Mouse (Mus musculus) limb, embryonic 11.5 days (tissue): ENCODE data around the gene Anp32e. TPM values are rescaled to one million over a fixed set of nuclear protein-coding genes. Genes with fewer than 3 reads are reported as not detected.
"Not testable (repeated sequence)": the region's sequence is repeated elsewhere in the genome, so short reads cannot be mapped to it uniquely, and the experiment has no call there.

Experiments
- ATAC-seq: fragments of 200-750 bp; cut with Nextera tagmentation; 2 replicates; pipeline ENCODE4 v1.8.0; 2017; ENCODE audit warnings: low read depth; ENCODE audit not compliant: insufficient number of reproducible peaks, low FRiP score, low TSS enrichment
- DNase-seq: peaks from one replicate; pipeline ENCODE4 v3.0.0-alpha.2; 2015; ENCODE audit warnings: low spot score
- H3K27ac ChIP-seq: fragments of 300-500 bp; sonication (generic); replicated peaks from 2 replicates; pipeline ENCODE4 v1.5.1; 2014; ENCODE audit warnings: low read depth, mild to moderate bottlenecking, low read length
- H3K27me3 ChIP-seq: fragments of 300-500 bp; sonication (generic); 2 replicates; pipeline ENCODE4 v1.6.1; 2014; ENCODE audit warnings: mild to moderate bottlenecking, low read length, mixed read lengths; ENCODE audit not compliant: control insufficient read depth, insufficient read depth
- H3K36me3 ChIP-seq: fragments of 300-500 bp; sonication (generic); 2 replicates; pipeline ENCODE4 v1.6.1; 2014; ENCODE audit warnings: mild to moderate bottlenecking, low read length, moderate library complexity, mixed read lengths; ENCODE audit not compliant: control insufficient read depth, insufficient read depth
- H3K4me1 ChIP-seq: fragments of 300-500 bp; sonication (generic); 2 replicates; pipeline ENCODE4 v1.6.1; 2014; ENCODE audit warnings: low read length, mixed read lengths; ENCODE audit not compliant: control insufficient read depth, insufficient read depth
- H3K4me2 ChIP-seq: fragments of 300-500 bp; sonication (generic); 2 replicates; pipeline ENCODE4 v1.6.1; 2014; ENCODE audit warnings: low read depth, mild to moderate bottlenecking, moderate library complexity; ENCODE audit not compliant: severe bottlenecking
- H3K4me3 ChIP-seq: fragments of 300-500 bp; sonication (generic); 2 replicates; pipeline ENCODE4 v1.5.1; 2014; ENCODE audit warnings: low read depth, low read length
- H3K9ac ChIP-seq: fragments of 300-500 bp; sonication (generic); 2 replicates; pipeline ENCODE4 v1.6.1; 2014; ENCODE audit warnings: mild to moderate bottlenecking, low read length
- H3K9me3 ChIP-seq: fragments of 300-500 bp; sonication (generic); 2 replicates; pipeline ENCODE4 v1.6.1; 2016; ENCODE audit warnings: low read length; ENCODE audit not compliant: control insufficient read depth
- WGBS: fragments of 180-500 bp; shearing (Covaris S2); extraction: QIAGEN DNeasy Blood & Tissue Kit; methylation state at CpG from one replicate; pipeline ENCODE4 v1.1.7; 2014; 5-methylcytosine and 5-hydroxymethylcytosine counted together
- polyA plus RNA-seq: library from polyadenylated mRNA; unstranded; fragments of >200 nt; fragmentation: Nextera tagmentation; extraction: Ambion mirVana; gene quantifications from 2 replicates; pipeline ENCODE4 v1.2.1, GENCODE M21; 2014

Gene Anp32e
- polyA plus RNA-seq, 1 experiment from 2014 or later, result 125 TPM

- no peak for DNase-seq
- 95% methylated on average over 7 of the region's 7 CpGs for WGBS
- H3K27me3 ChIP-seq, result no peaks in the 10 kb centered on the region
- H3K36me3 ChIP-seq, result peaks cover 39% of the 10 kb centered on the region
- no peak for ATAC-seq
- H3K4me3 ChIP-seq, result no peak overlapping the region
- H3K4me2 ChIP-seq, result no peak overlapping the region
- no peaks in the 10 kb centered on the region for H3K4me1 ChIP-seq
- no peak overlapping the region for H3K9ac ChIP-seq
- no peak overlapping the region for H3K27ac ChIP-seq
- H3K9me3 ChIP-seq, result no peaks in the 10 kb centered on the region
Observed at GRCm38 (mm10) chr3:95943226-95943625, 14.2 kb downstream of the Anp32e start.

- ATAC-seq, result no peak
- Histone ChIP-seq H3K9me3 (no peaks in the 10 kb centered on the region), H3K27ac (no peak overlapping the region), H3K27me3 (no peaks in the 10 kb centered on the region), H3K4me2 (no peak overlapping the region), H3K4me3 (no peak overlapping the region), H3K4me1 (no peaks in the 10 kb centered on the region), H3K36me3 (peaks cover 29% of the 10 kb centered on the region), H3K9ac (no peak overlapping the region)
- DNase-seq, result no peak
- WGBS, result 97% methylated on average over 8 of the region's 8 CpGs
Observed at GRCm38 (mm10) chr3:95944742-95945141, 15.7 kb downstream of the Anp32e start.

- no peak overlapping the region for H3K27ac ChIP-seq
- DNase-seq (no peak), ATAC-seq (no peak)
- no peak overlapping the region for H3K4me3 ChIP-seq
- H3K4me1 ChIP-seq, result no peaks in the 10 kb centered on the region
- H3K9me3 ChIP-seq, result no peaks in the 10 kb centered on the region
- peaks cover 25% of the 10 kb centered on the region for H3K36me3 ChIP-seq
- H3K4me2 ChIP-seq, result no peak overlapping the region
- 91% methylated on average over 14 of the region's 14 CpGs for WGBS
- H3K9ac ChIP-seq, result no peak overlapping the region
- no peaks in the 10 kb centered on the region for H3K27me3 ChIP-seq
Observed at GRCm38 (mm10) chr3:95945731-95946240, 16.7 kb downstream of the Anp32e start.

- H3K27me3 ChIP-seq, result no peaks in the 10 kb centered on the region
- H3K9ac ChIP-seq, result no peak overlapping the region
- H3K4me2 ChIP-seq, result no peak overlapping the region
- H3K27ac ChIP-seq, result no peak overlapping the region
- 0 out of 2 replicates have a peak, but pooled peaks cover 2% of the 10 kb centered on the region for H3K4me1 ChIP-seq
- no peak overlapping the region for H3K4me3 ChIP-seq
- no peak for ATAC-seq
- no peaks in the 10 kb centered on the region for H3K9me3 ChIP-seq
- DNase-seq, result no peak
- 91% methylated on average over 5 of the region's 5 CpGs for WGBS
- peaks cover 10% of the 10 kb centered on the region for H3K36me3 ChIP-seq
Observed at GRCm38 (mm10) chr3:95948325-95948724, 19.3 kb downstream of the Anp32e start.

- Histone ChIP-seq H3K36me3 (peaks cover 3% of the 10 kb centered on the region), H3K27me3 (no peaks in the 10 kb centered on the region), H3K9me3 (no peaks in the 10 kb centered on the region), H3K4me3 (peak overlapping the region; percentile 43), H3K4me1 (0 out of 2 replicates have a peak, but pooled peaks cover 2% of the 10 kb centered on the region), H3K4me2 (peak overlapping the region; percentile 52), H3K27ac (peak overlapping the region; percentile 38), H3K9ac (peak overlapping the region; percentile 49)
- DNase-seq (peak; percentile 90), ATAC-seq (peak; percentile 91)
- WGBS, result 2% methylated on average over 49 of the region's 49 CpGs
Observed at GRCm38 (mm10) chr3:95950763-95951551, 21.9 kb downstream of the Anp32e start.

GRCm38 (mm10) chr3:95951566-95951965, 22.5 kb downstream of the Anp32e start:
- WGBS, result 75% methylated on average over 12 of the region's 12 CpGs
- peak overlapping the region; percentile 52 for H3K4me2 ChIP-seq
- H3K36me3 ChIP-seq, H3K9me3 ChIP-seq, ATAC-seq, H3K27me3 ChIP-seq, DNase-seq, H3K4me1 ChIP-seq: not testable (repeated sequence)
- peak overlapping the region; percentile 43 for H3K4me3 ChIP-seq
- peak overlapping the region; percentile 49; the same call in 1 of the 2 replicates for H3K9ac ChIP-seq
- peak overlapping the region; percentile 38; the same call in 1 of the 2 replicates for H3K27ac ChIP-seq

- no peak overlapping the region for H3K27ac ChIP-seq
- no peaks in the 10 kb centered on the region for H3K36me3 ChIP-seq
Observed at GRCm38 (mm10) chr3:95953023-95953422, 24.0 kb downstream of the Anp32e start.

GRCm38 (mm10) chr3:95953522-95953921, 24.5 kb downstream of the Anp32e start:
- Histone ChIP-seq H3K9me3 (no peaks in the 10 kb centered on the region), H3K36me3 (no peaks in the 10 kb centered on the region), H3K27ac (no peak overlapping the region), H3K9ac (no peak overlapping the region), H3K27me3 (no peaks in the 10 kb centered on the region), H3K4me3 (no peak overlapping the region), H3K4me1 (0 out of 2 replicates have a peak, but pooled peaks cover 2% of the 10 kb centered on the region), H3K4me2 (no peak overlapping the region)
- DNase-seq, result no peak
- no peak for ATAC-seq
- 79% methylated on average over 3 of the region's 3 CpGs for WGBS

More at GRCm38 (mm10) chr3:95953023-95953422, 24.0 kb downstream of the Anp32e start:
- H3K4me3 ChIP-seq, result no peak overlapping the region
- DNase-seq (no peak), ATAC-seq (no peak)
- no peaks in the 10 kb centered on the region for H3K27me3 ChIP-seq
- H3K4me1 ChIP-seq, result 0 out of 2 replicates have a peak, but pooled peaks cover 2% of the 10 kb centered on the region
- H3K9me3 ChIP-seq, result no peaks in the 10 kb centered on the region
- H3K4me2 ChIP-seq, result no peak overlapping the region
- H3K9ac ChIP-seq, result no peak overlapping the region
